Mouse (Mus musculus) spleen, adult 2 months (tissue): ENCODE data around the gene Ccr7. TPM values are rescaled to one million over a fixed set of nuclear protein-coding genes. Genes with fewer than 3 reads are reported as not detected.

ENCODE experiments used
- DNase-seq, 2 experiments: peaks; one replicate each; pipeline versions ENCODE4 v3.0.0 to v3.0.0-alpha.2; 2012 to 2021; ENCODE audit warnings: low spot score in 2 of 2, low read depth in 1 of 2
- H3K27ac ChIP-seq: fragments of 200-500 bp; 2 replicates; pipeline ENCODE4 v1.5.1; 2012; ENCODE audit warnings: low read length, inconsistent platforms; ENCODE audit not compliant: insufficient read depth
- H3K27me3 ChIP-seq: fragments of 200-500 bp; 2 replicates; pipeline ENCODE4 v1.6.1; 2012; ENCODE audit warnings: mild to moderate bottlenecking, moderate library complexity, low read length, inconsistent platforms; ENCODE audit not compliant: control insufficient read depth, insufficient read depth
- H3K36me3 ChIP-seq: fragments of 200-500 bp; 2 replicates; pipeline ENCODE4 v1.6.1; 2012; ENCODE audit warnings: mild to moderate bottlenecking, low read length, inconsistent platforms; ENCODE audit not compliant: control insufficient read depth, insufficient read depth
- H3K4me1 ChIP-seq: fragments of 200-500 bp; 2 replicates; pipeline ENCODE4 v1.6.1; 2011; ENCODE audit warnings: inconsistent platforms; ENCODE audit not compliant: control insufficient read depth, insufficient read depth, insufficient read length
- H3K4me3 ChIP-seq: fragments of 200-500 bp; 2 replicates; pipeline ENCODE4 v1.5.1; 2011; ENCODE audit warnings: mild to moderate bottlenecking, inconsistent platforms; ENCODE audit not compliant: insufficient read depth, insufficient read length; ENCODE audit errors: extremely low read depth
- CTCF ChIP-seq: fragments of 200-500 bp; IDR thresholded peaks from 2 replicates; pipeline ENCODE4 v1.5.1; 2011; ENCODE audit warnings: mild to moderate bottlenecking, inconsistent platforms; ENCODE audit not compliant: insufficient read depth, insufficient read length, insufficient replicate concordance; ENCODE audit errors: extremely low read depth
- POLR2A ChIP-seq: fragments of 200-500 bp; IDR thresholded peaks from 2 replicates; pipeline ENCODE4 v1.6.1; 2011; ENCODE audit warnings: low read depth, low read length, inconsistent platforms
- WGBS: fragments of 180-500 bp; shearing (Covaris S2); methylation state at CpG from one replicate; pipeline ENCODE4 v1.1.7; 2018; 5-methylcytosine and 5-hydroxymethylcytosine counted together
- polyA plus RNA-seq: library from polyadenylated mRNA; depleted of rRNA; stranded (reverse); fragments of >200 nt; gene quantifications from 2 replicates; pipeline ENCODE4 v1.2.3, GENCODE M21; 2012

The Ccr7 gene
- polyA plus RNA-seq, 1 experiment: 135 TPM

- 10% methylated on average over 12 of the region's 12 CpGs for WGBS
- peak; percentile 87 to 98 for DNase-seq
- peak overlapping the region; percentile 94 for H3K27ac ChIP-seq
- H3K4me1 ChIP-seq: peaks cover 55% of the 10 kb centered on the region
- H3K4me3 ChIP-seq: peak overlapping the region; percentile 46; the same call in 1 of the 2 replicates
- no peak for TF ChIP-seq CTCF
- TF ChIP-seq POLR2A: no peak
- peaks cover 3% of the 10 kb centered on the region; the same call in 1 of the 2 replicates for H3K36me3 ChIP-seq
- no peaks in the 10 kb centered on the region for H3K27me3 ChIP-seq
Measured at GRCm38 (mm10) chr11:99168030-99168474, 13.2 kb upstream of the Ccr7 start.

GRCm38 (mm10) chr11:99167576-99167975, 12.7 kb upstream of the Ccr7 start:
- TF ChIP-seq CTCF (no peak), POLR2A (no peak)
- WGBS: 31% methylated on average over 7 of the region's 7 CpGs
- H3K4me3 ChIP-seq: no peak overlapping the region
- peaks cover 59% of the 10 kb centered on the region for H3K4me1 ChIP-seq
- no peak for DNase-seq
- peak overlapping the region; percentile 94 for H3K27ac ChIP-seq
- no peaks in the 10 kb centered on the region for H3K27me3 ChIP-seq
- 0 out of 2 replicates have a peak, but pooled peaks cover 1% of the 10 kb centered on the region for H3K36me3 ChIP-seq

GRCm38 (mm10) chr11:99166241-99166640, 11.4 kb upstream of the Ccr7 start:
- Histone ChIP-seq H3K4me1 (peaks cover 62% of the 10 kb centered on the region), H3K36me3 (no peaks in the 10 kb centered on the region), H3K27ac (peak overlapping the region; percentile 94), H3K4me3 (no peak overlapping the region), H3K27me3 (no peaks in the 10 kb centered on the region)
- DNase-seq: no peak
- 54% methylated on average over 7 of the region's 7 CpGs for WGBS
- TF ChIP-seq POLR2A (no peak), CTCF (no peak)

- WGBS: 61% methylated on average over 11 of the region's 11 CpGs
- peak overlapping the region; percentile 94 for H3K27ac ChIP-seq
- no peaks in the 10 kb centered on the region for H3K36me3 ChIP-seq
- no peak overlapping the region for H3K4me3 ChIP-seq
- H3K27me3 ChIP-seq: no peaks in the 10 kb centered on the region
- no peak for DNase-seq
- peaks cover 59% of the 10 kb centered on the region; the same call in 1 of the 2 replicates for H3K4me1 ChIP-seq
- no peak for TF ChIP-seq POLR2A
- TF ChIP-seq CTCF: no peak
Measured at GRCm38 (mm10) chr11:99165031-99165752, 10.3 kb upstream of the Ccr7 start.

GRCm38 (mm10) chr11:99162972-99163686, 8.3 kb upstream of the Ccr7 start:
- 30% methylated on average over 10 of the region's 10 CpGs for WGBS
- peak overlapping the region; percentile 89 for H3K27ac ChIP-seq
- H3K36me3 ChIP-seq: no peaks in the 10 kb centered on the region
- no peak for TF ChIP-seq CTCF
- peak; percentile 76 for TF ChIP-seq POLR2A
- H3K4me3 ChIP-seq: no peak overlapping the region
- no peaks in the 10 kb centered on the region for H3K27me3 ChIP-seq
- H3K4me1 ChIP-seq: peaks cover 55% of the 10 kb centered on the region; the same call in 1 of the 2 replicates
- peak; percentile 84 to 85 for DNase-seq

GRCm38 (mm10) chr11:99161648-99162047, 6.8 kb upstream of the Ccr7 start:
- WGBS: 23% methylated on average over 5 of the region's 5 CpGs
- Histone ChIP-seq H3K36me3 (no peaks in the 10 kb centered on the region), H3K27me3 (no peaks in the 10 kb centered on the region), H3K4me3 (no peak overlapping the region), H3K27ac (peak overlapping the region; percentile 89; the same call in 1 of the 2 replicates), H3K4me1 (peaks cover 46% of the 10 kb centered on the region; the same call in 1 of the 2 replicates)
- no peak for TF ChIP-seq POLR2A
- TF ChIP-seq CTCF: no peak
- DNase-seq: no peak

- H3K27ac ChIP-seq: no peak overlapping the region
- no peaks in the 10 kb centered on the region for H3K27me3 ChIP-seq
- no peaks in the 10 kb centered on the region for H3K36me3 ChIP-seq
- 89% methylated on average over 6 of the region's 6 CpGs for WGBS
- TF ChIP-seq CTCF (no peak), POLR2A (no peak)
- H3K4me3 ChIP-seq: no peak overlapping the region
- no peak for DNase-seq
- H3K4me1 ChIP-seq: peaks cover 38% of the 10 kb centered on the region; the same call in 1 of the 2 replicates
Measured at GRCm38 (mm10) chr11:99160228-99160627, 5.4 kb upstream of the Ccr7 start.
